Mouse (Mus musculus) E14TG2a.4 (cell line): ENCODE results near the gene 4931414P19Rik.

Experiments used
- CTCF ChIP-seq: conservative IDR thresholded peaks from 2 replicates; pipeline ENCODE4 v1.5.1; 2014; ENCODE audit warnings: low read length
- POU5F1 ChIP-seq: IDR thresholded peaks from 2 replicates; pipeline ENCODE4 v1.6.1; 2014; ENCODE audit warnings: low read length, borderline replicate concordance

GRCm38 (mm10) chr14:54560527-54561242, 45.1 kb downstream of the 4931414P19Rik start:
- TF ChIP-seq CTCF (no peak), POU5F1 (no peak)
